Mouse (Mus musculus) layer of hippocampus, postnatal 14 days (tissue): ENCODE data around the gene Zxdc. TPM values are rescaled to one million over a fixed set of nuclear protein-coding genes. Genes with fewer than 3 reads are reported as not detected.
A peak's percentile ranks its signal among the peaks of the same experiment; 100 is the strongest.

Experiments used
- DNase-seq, 2 experiments: peaks; one replicate each; pipeline ENCODE4 v3.0.0; 2021 to 2022; ENCODE audit warnings: low spot score in 2 of 2, mixed read lengths in 1 of 2
- total RNA-seq, 2 experiments: library from RNA; stranded (reverse); gene quantifications; 2 replicates each; pipeline ENCODE4 v1.2.3; 2021

Gene Zxdc
- total RNA-seq, 2 experiments from 2014 or later = 25.2 to 29.8 TPM

GRCm38 (mm10) chr6:90450179-90450578 is 80.9 kb downstream of the Zxdc start:
- DNase-seq = peak; percentile 73 to 88

- peak; percentile 25 to 49 for DNase-seq
These were observed 81.4 kb downstream of the Zxdc start for GRCm38 (mm10) chr6:90450697-90451096.

DNA sequence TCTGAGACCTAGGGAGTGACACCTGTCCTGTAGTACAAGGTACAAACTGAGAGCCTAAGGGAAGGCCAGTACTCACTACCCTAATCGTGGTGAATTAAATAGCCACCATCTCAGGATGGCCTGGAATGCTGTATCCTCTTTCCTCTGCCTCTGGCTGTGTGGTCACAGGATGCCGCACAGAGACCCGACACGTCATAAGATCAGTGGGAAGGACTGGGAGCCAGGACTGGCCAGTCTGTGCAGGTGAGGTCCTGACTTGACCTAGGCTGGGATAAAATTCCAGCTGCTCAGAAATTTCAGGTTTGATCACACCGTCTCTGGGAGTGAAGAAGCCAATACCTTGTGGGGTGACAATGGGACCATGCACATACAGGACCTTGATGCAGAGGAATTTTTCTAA is 82.2 kb downstream of the Zxdc start:
- DNase-seq = no peak

- no peak for DNase-seq
These were observed 83.3 kb downstream of the Zxdc start for GRCm38 (mm10) chr6:90452603-90453002.

Other genes with a start within 250 kb of the Zxdc start
- gene Vmn1r51, start 246.9 kb upstream of the Zxdc start, total RNA-seq = not detected
- not detected for gene Vmn1r52, start 194.7 kb upstream of the Zxdc start, total RNA-seq
- gene V1ra8, start 166.7 kb upstream of the Zxdc start, total RNA-seq = not detected
- not detected for gene Vmn1r53, start 145.1 kb upstream of the Zxdc start, total RNA-seq
- gene Vmn1r54, start 123.2 kb upstream of the Zxdc start, total RNA-seq = not detected
- gene BC048671, start 68.3 kb upstream of the Zxdc start, total RNA-seq = not detected
- not detected for gene Chst13, start 44.3 kb upstream of the Zxdc start, total RNA-seq
- gene Uroc1, start 36.2 kb upstream of the Zxdc start, total RNA-seq = not detected
- 10 to 100 TPM in 1 of 2 experiments, 1 to 10 TPM in 1; 9.8 to 10.4 TPM for gene Cfap100, start 59.3 kb downstream of the Zxdc start, total RNA-seq
- gene Klf15, start 93.1 kb downstream of the Zxdc start, total RNA-seq = 10 to 100 TPM; 25.5 to 28.5 TPM
- gene Aldh1l1, start 116.9 kb downstream of the Zxdc start, total RNA-seq = 10 to 100 TPM; 42.9 to 45.0 TPM
- gene Slc41a3, start 235.2 kb downstream of the Zxdc start, total RNA-seq = 1 to 10 TPM; 5.9 to 9.1 TPM